Mouse (Mus musculus) layer of hippocampus, postnatal 10 days (tissue): ENCODE measurements around the gene Lrrc61. TPM values are rescaled to one million over a fixed set of nuclear protein-coding genes. Genes with fewer than 3 reads are reported as not detected.

Experiments used
- total RNA-seq, 2 experiments: library from RNA; stranded (reverse); gene quantifications; 2 replicates each; pipeline ENCODE4 v1.2.3; 2021

Gene Lrrc61
- total RNA-seq, 2 experiments from 2014 or later: 27.0 to 30.6 TPM

Other genes starting within 250 kb of the Lrrc61 start
- gene Krba1, start 159.2 kb upstream of the Lrrc61 start, total RNA-seq: 10 to 100 TPM; 43.0 to 54.4 TPM
- 10 to 100 TPM; 17.2 to 21.3 TPM for gene Zfp467, start 109.0 kb upstream of the Lrrc61 start, total RNA-seq
- gene Sspo, start 106.6 kb upstream of the Lrrc61 start, total RNA-seq: under 1 TPM; 0.21 to 0.58 TPM
- gene Atp6v0e2, start 17.2 kb upstream of the Lrrc61 start, total RNA-seq: 100 to 1,000 TPM; 413 to 459 TPM
- gene Rarres2, start 18.0 kb downstream of the Lrrc61 start, total RNA-seq: 10 to 100 TPM; 15.1 to 15.3 TPM
- gene Gm45021, start 34.8 kb downstream of the Lrrc61 start, total RNA-seq: not detected
- 10 to 100 TPM; 29.2 to 30.1 TPM for gene Repin1, start 39.1 kb downstream of the Lrrc61 start, total RNA-seq
- not detected for gene Gm44965, start 39.1 kb downstream of the Lrrc61 start, total RNA-seq
- 1 to 10 TPM; 5.6 to 6.6 TPM for gene Zfp775, start 47.3 kb downstream of the Lrrc61 start, total RNA-seq
- gene AI854703, start 72.0 kb downstream of the Lrrc61 start, total RNA-seq: 10 to 100 TPM; 13.7 to 15.5 TPM
- gene Gimap8, start 92.4 kb downstream of the Lrrc61 start, total RNA-seq: 1 to 10 TPM; 1.5 to 1.7 TPM
- 1 to 10 TPM; 1.0 to 1.4 TPM for gene Gimap9, start 121.3 kb downstream of the Lrrc61 start, total RNA-seq
- under 1 TPM; 0.58 to 0.71 TPM for gene Gimap4, start 129.8 kb downstream of the Lrrc61 start, total RNA-seq
- gene Gimap6, start 153.4 kb downstream of the Lrrc61 start, total RNA-seq: 1 to 10 TPM; 6.2 to 8.2 TPM
- gene Gm28053, start 163.8 kb downstream of the Lrrc61 start, total RNA-seq: not detected
- gene Gimap7, start 163.8 kb downstream of the Lrrc61 start, total RNA-seq: not detected
- 1 to 10 TPM; 3.0 to 3.2 TPM for gene Gimap1, start 184.3 kb downstream of the Lrrc61 start, total RNA-seq
- 1 to 10 TPM in 1 of 2 experiments, under 1 TPM in 1; 0.98 to 1.2 TPM for gene Gimap5, start 191.4 kb downstream of the Lrrc61 start, total RNA-seq
- not detected for gene Gimap3, start 216.1 kb downstream of the Lrrc61 start, total RNA-seq